In the genomic region with DNA sequence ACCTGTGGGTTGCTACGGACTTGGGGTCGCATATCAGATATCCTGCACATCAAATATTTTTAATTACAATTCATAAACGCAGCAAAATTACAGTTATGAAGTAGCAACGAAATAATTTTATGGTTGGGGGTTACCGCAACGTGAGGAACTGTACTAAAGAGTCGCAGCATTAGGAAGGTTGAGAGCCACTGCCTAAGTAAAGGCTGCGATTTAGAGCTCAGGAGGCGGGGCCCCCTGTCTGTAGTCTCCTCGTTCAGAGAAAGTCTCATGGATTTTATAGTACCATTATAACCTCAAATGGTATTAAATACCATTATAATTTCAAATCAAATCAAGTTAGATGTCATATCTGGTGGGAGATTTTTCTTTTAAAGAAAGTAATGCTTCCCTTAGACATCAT, we compare ENCODE assay signal across 8 mouse cellular contexts. TPM values are rescaled to one million over a fixed set of nuclear protein-coding genes. Genes with fewer than 3 reads are reported as not detected.
DNase-seq lines count a peak whose midpoint lies in the region; TF ChIP-seq lines count a peak whose summit lies in the region.

No protein-coding gene starts in this region.

- no peaks in the 10 kb centered on the region for H3K27me3 ChIP-seq in myocyte (ENCODE audit: control insufficient read depth, insufficient read depth, insufficient read length)

- H3ac ChIP-seq in myocyte (ENCODE audit: control insufficient read depth, insufficient read length): no peak overlapping the region

- peak overlapping the region; percentile 79 for H3K4me3 ChIP-seq in left cerebral cortex, adult 2 months
- H3K4me3 ChIP-seq in cortical plate, adult 2 months (ENCODE audit: insufficient read depth, low read length): peak overlapping the region; percentile 77
- H3K4me3 ChIP-seq in myocyte: peak overlapping the region; percentile 17

- no peak for DNase-seq in left cerebral cortex, adult 2 months (ENCODE audit: extremely low spot score in 1 of 2, low spot score in 2 of 2)
- no peak for DNase-seq in left cerebral cortex, postnatal 10 days (ENCODE audit: extremely low spot score in 1 of 2, low spot score in 2 of 2)
- DNase-seq in induced T-regulatory cell, adult 2 months (ENCODE audit: low read depth): peak; percentile 36
- no peak for DNase-seq in ovary, postnatal 10 days (ENCODE audit: low spot score)
- no peak for DNase-seq in kidney, postnatal 4 days
- no peak for DNase-seq in urinary bladder, postnatal 10 days (ENCODE audit: low spot score)

- TF ChIP-seq POLR2A in cortical plate, adult 2 months (IDR thresholded peaks at IDR 0.05; ENCODE audit: extremely low read depth, insufficient read depth, low read length): no peak
- TF ChIP-seq POLR2A in myocyte (IDR thresholded peaks at IDR 0.05; ENCODE audit: insufficient read length, low read depth): no peak

- H3K27ac ChIP-seq in left cerebral cortex, adult 2 months: peak overlapping the region; percentile 33; the same call in 1 of the 2 replicates
- H3K27ac ChIP-seq in cortical plate, adult 2 months (ENCODE audit: insufficient read depth, low read length): no peak overlapping the region

- intact Hi-C loops in left cerebral cortex, adult 2 months (cut with DNase I): loop anchor here (10.0 kb wide), 2 partner anchors 142 to 362 kb away; a partner anchor contains a TSS
- intact Hi-C loops in left cerebral cortex, postnatal 10 days (cut with DNase I): no loop called here

- no peaks in the 10 kb centered on the region for H3K36me3 ChIP-seq in myocyte (ENCODE audit: control insufficient read depth, insufficient read depth)

- H3K4me2 ChIP-seq in myocyte (ENCODE audit: low read depth): peak overlapping the region; percentile 79

- H3K4me1 ChIP-seq in cortical plate, adult 2 months (ENCODE audit: control insufficient read depth, insufficient read depth, low read length): no peaks in the 10 kb centered on the region

- no peaks in the 10 kb centered on the region for H3K79me2 ChIP-seq in myocyte (ENCODE audit: control insufficient read depth, insufficient read depth)

- TF ChIP-seq CTCF in left cerebral cortex, adult 2 months (IDR thresholded peaks at IDR 0.05): no peak
- no peak for TF ChIP-seq CTCF in cortical plate, adult 2 months (IDR thresholded peaks at IDR 0.05; ENCODE audit: extremely low read depth, insufficient read depth, low read length)

TF ChIP-seq in myocyte, 11 proteins besides CTCF, POLR2A, EP300 and RAD21:
- TF ChIP-seq E2F4 (IDR thresholded peaks at IDR 0.05; ENCODE audit: insufficient read depth) (no peak), MYOD1 (IDR thresholded peaks at IDR 0.05; ENCODE audit: control insufficient read depth in 1 of 3, insufficient read length in 2 of 3, low read depth in 2 of 3) (no peak), CEBPB (IDR thresholded peaks at IDR 0.05; ENCODE audit: insufficient read depth, poor library complexity, severe bottlenecking) (no peak), MYOG (IDR thresholded peaks at IDR 0.05; ENCODE audit: control insufficient read depth in 1 of 3, insufficient read depth in 1 of 3, insufficient read length in 2 of 3, low read depth in 2 of 3) (no peak), USF1 (IDR thresholded peaks at IDR 0.05; ENCODE audit: low read depth) (no peak), POLR2AphosphoS2 (IDR thresholded peaks at IDR 0.05; ENCODE audit: insufficient read length, low read depth) (no peak), MAX (IDR thresholded peaks at IDR 0.05; ENCODE audit: low read depth) (no peak), TCF12 (IDR thresholded peaks at IDR 0.05; ENCODE audit: insufficient read depth, poor library complexity, severe bottlenecking) (no peak), TCF3 (IDR thresholded peaks at IDR 0.05; ENCODE audit: insufficient read length, low read depth) (no peak), SRF (IDR thresholded peaks at IDR 0.05; ENCODE audit: control insufficient read depth, insufficient read length, low read depth) (no peak), REST (IDR thresholded peaks at IDR 0.05; ENCODE audit: insufficient read depth, insufficient read length) (no peak)

RNA-seq across cellular contexts. Expression of a gene that starts 4.7 kb away (rescaled TPM):
- 10 to 100 TPM; 23.0 to 24.0 TPM for total RNA-seq in left cerebral cortex, adult 2 months (2021)
- 10 to 100 TPM in 1 of 2 experiments, 1 to 10 TPM in 1; 9.0 to 13.0 TPM for total RNA-seq in left cerebral cortex, postnatal 10 days (2021)
- 14.0 and 17.8 TPM in 2 replicates for polyA plus RNA-seq in cortical plate, adult 2 months (2012; rRNA removed)
- polyA plus RNA-seq in myocyte (2012; fragmentation: generic; extraction: Trizol): 2.4 TPM

RNA-seq across cellular contexts. Expression of a gene that starts 5.5 kb away (rescaled TPM):
- 10 to 100 TPM; 14.0 to 14.6 TPM for total RNA-seq in left cerebral cortex, adult 2 months (2021)
- 10 to 100 TPM; 12.8 TPM for total RNA-seq in left cerebral cortex, postnatal 10 days (2021)
- 10.5 and 10.8 TPM in 2 replicates for polyA plus RNA-seq in cortical plate, adult 2 months (2012; rRNA removed)
- 2.4 TPM for polyA plus RNA-seq in myocyte (2012; fragmentation: generic; extraction: Trizol)

RNA-seq across cellular contexts. Expression of a gene that starts 34.6 kb away (rescaled TPM):
- not detected for total RNA-seq in left cerebral cortex, adult 2 months (2021)
- not detected for total RNA-seq in left cerebral cortex, postnatal 10 days (2021)
- 0.36 TPM in 1 of 2 replicates, not detected in the other for polyA plus RNA-seq in cortical plate, adult 2 months (2012; rRNA removed)
- polyA plus RNA-seq in myocyte (2012; fragmentation: generic; extraction: Trizol): not detected

RNA-seq across cellular contexts. Expression of a gene that starts 42.9 kb away (rescaled TPM):
- total RNA-seq in left cerebral cortex, adult 2 months (2021): 1 to 10 TPM; 2.1 to 2.2 TPM
- total RNA-seq in left cerebral cortex, postnatal 10 days (2021): 1 to 10 TPM; 1.4 TPM
- 1.0 and 1.3 TPM in 2 replicates for polyA plus RNA-seq in cortical plate, adult 2 months (2012; rRNA removed)
- 0.17 TPM for polyA plus RNA-seq in myocyte (2012; fragmentation: generic; extraction: Trizol)

Comparison
In these comparisons a context has a peak if more than half of its experiments do, and no peak if none do; other contexts are left out.
1. H3K4me3 ChIP-seq: peak in every context shown above with its lines; median percentile 79 in left cerebral cortex, adult 2 months; 77 in cortical plate, adult 2 months; 17 in myocyte.